31 mouse cellular contexts compared by ENCODE assay signal in the genomic region with DNA sequence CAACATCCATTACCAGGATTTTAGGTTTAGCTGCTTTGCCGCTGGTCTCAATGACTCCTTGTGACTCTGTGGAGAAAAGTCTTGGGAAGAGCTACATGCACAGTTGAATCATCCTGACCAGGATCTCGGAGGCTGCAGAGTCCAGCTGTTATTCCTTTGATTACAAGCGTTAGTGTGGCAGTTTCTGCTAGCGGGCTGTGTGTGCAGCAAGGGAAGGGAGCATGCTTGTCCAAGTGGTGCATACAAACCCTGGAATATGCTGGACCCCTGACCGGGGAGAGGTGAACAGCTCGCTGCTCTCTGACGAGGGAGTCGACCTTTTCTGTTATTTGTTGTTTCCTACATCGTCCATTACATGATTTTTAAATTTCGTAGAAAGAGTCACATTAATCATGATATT.
A peak's percentile ranks its signal among the peaks of the same experiment; 100 is the strongest.
DNase-seq lines count a peak whose midpoint lies in the region; ATAC-seq and TF ChIP-seq lines count a peak whose summit lies in the region.
"Had no signal": no experiment of that assay in that cellular context is flagged by ENCODE, and none has a peak within 500 bp of the region (broad histone marks: within the 10 kb centered on the region; RNA-seq: fewer than 3 reads in every experiment).

No protein-coding gene starts in this region.

- H3K27me3 ChIP-seq in kidney, embryonic 16.5 days (ENCODE audit: insufficient read depth, low read length): no peaks in the 10 kb centered on the region
- no peaks in the 10 kb centered on the region for H3K27me3 ChIP-seq in lung, postnatal 0 days (replicated peaks; ENCODE audit: insufficient read depth, low read length)
- H3K27me3 ChIP-seq in intestine, embryonic 15.5 days (replicated peaks): no peaks in the 10 kb centered on the region
- no peaks in the 10 kb centered on the region for H3K27me3 ChIP-seq in stomach, embryonic 15.5 days (replicated peaks)
- H3K27me3 ChIP-seq: embryonic facial prominence, embryonic 12.5 days; forebrain, embryonic 15.5 days; hindbrain, embryonic 13.5 days; limb, embryonic 12.5 days; liver, embryonic 15.5 days; megakaryocyte, embryonic 14.5 days; neural tube, embryonic 15.5 days had no signal

- no peaks in the 10 kb centered on the region for H3K4me1 ChIP-seq in kidney, embryonic 16.5 days (ENCODE audit: insufficient read depth, low read length)
- no peaks in the 10 kb centered on the region for H3K4me1 ChIP-seq in lung, postnatal 0 days (ENCODE audit: insufficient read depth, low read depth, low read length)
- H3K4me1 ChIP-seq in intestine, embryonic 15.5 days (replicated peaks): no peaks in the 10 kb centered on the region
- H3K4me1 ChIP-seq in stomach, embryonic 15.5 days: 0 out of 2 replicates have a peak, but pooled peaks cover 4% of the 10 kb centered on the region
- H3K4me1 ChIP-seq: forebrain, embryonic 10.5 days; forebrain, embryonic 15.5 days; liver, embryonic 15.5 days; megakaryocyte, embryonic 14.5 days; neural tube, embryonic 15.5 days had no signal

- ATAC-seq in kidney, embryonic 16.5 days (ENCODE audit: low FRiP score, low TSS enrichment): no peak
- no peak for ATAC-seq in lung, postnatal 0 days
- ATAC-seq in intestine, embryonic 15.5 days: no peak
- no peak for ATAC-seq in stomach, embryonic 15.5 days (ENCODE audit: insufficient read depth, low FRiP score, low read depth)
- ATAC-seq in frontal cortex, adult (ENCODE audit: low TSS enrichment): no peak
- ATAC-seq: forebrain, embryonic 15.5 days had no signal

- H3K4me2 ChIP-seq in kidney, embryonic 16.5 days (replicated peaks; ENCODE audit: low read depth, low read length): no peak overlapping the region
- no peak overlapping the region for H3K4me2 ChIP-seq in lung, postnatal 0 days (replicated peaks; ENCODE audit: low read depth, low read length)
- H3K4me2 ChIP-seq in intestine, embryonic 15.5 days (replicated peaks): no peak overlapping the region
- no peak overlapping the region for H3K4me2 ChIP-seq in stomach, embryonic 15.5 days
- H3K4me2 ChIP-seq: embryonic facial prominence, embryonic 12.5 days; forebrain, embryonic 15.5 days; heart, embryonic 11.5 days; hindbrain, embryonic 13.5 days; limb, embryonic 12.5 days; liver, embryonic 15.5 days; neural tube, embryonic 15.5 days had no signal

- H3K9ac ChIP-seq in kidney, embryonic 16.5 days (replicated peaks; ENCODE audit: low read length): no peak overlapping the region
- H3K9ac ChIP-seq in lung, postnatal 0 days (replicated peaks; ENCODE audit: low read depth): no peak overlapping the region
- H3K9ac ChIP-seq in intestine, embryonic 15.5 days: no peak overlapping the region
- H3K9ac ChIP-seq in stomach, embryonic 15.5 days: no peak overlapping the region
- H3K9ac ChIP-seq: embryonic facial prominence, embryonic 12.5 days; forebrain, embryonic 15.5 days; hindbrain, embryonic 13.5 days; limb, embryonic 12.5 days; liver, embryonic 15.5 days; neural tube, embryonic 15.5 days had no signal

- no peak for TF ChIP-seq CTCF in lung, postnatal 0 days (IDR thresholded peaks at IDR 0.05)

- WGBS in kidney, embryonic 16.5 days: 44% methylated on average over 10 of the region's 10 CpGs
- WGBS in lung, postnatal 0 days: 48% methylated on average over 10 of the region's 10 CpGs
- 44% methylated on average over 10 of the region's 10 CpGs for WGBS in intestine, embryonic 15.5 days
- WGBS in stomach, embryonic 15.5 days: 42% methylated on average over 10 of the region's 10 CpGs

- no peaks in the 10 kb centered on the region for H3K36me3 ChIP-seq in kidney, embryonic 16.5 days (ENCODE audit: insufficient read depth, low read length)
- no peaks in the 10 kb centered on the region for H3K36me3 ChIP-seq in lung, postnatal 0 days (ENCODE audit: insufficient read depth, low read length)
- no peaks in the 10 kb centered on the region for H3K36me3 ChIP-seq in intestine, embryonic 15.5 days
- H3K36me3 ChIP-seq in stomach, embryonic 15.5 days: no peaks in the 10 kb centered on the region
- H3K36me3 ChIP-seq: embryonic facial prominence, embryonic 12.5 days; forebrain, embryonic 10.5 days; forebrain, embryonic 15.5 days; hindbrain, embryonic 13.5 days; limb, embryonic 12.5 days; liver, embryonic 15.5 days; neural tube, embryonic 15.5 days had no signal

- no peak for TF ChIP-seq EP300 in lung, postnatal 0 days (IDR thresholded peaks at IDR 0.05)

- no peak overlapping the region for H3K4me3 ChIP-seq in kidney, embryonic 16.5 days (ENCODE audit: low read length)
- H3K4me3 ChIP-seq in lung, postnatal 0 days (ENCODE audit: low read depth, low read length): no peak overlapping the region
- no peak overlapping the region for H3K4me3 ChIP-seq in intestine, embryonic 15.5 days (replicated peaks)
- H3K4me3 ChIP-seq in stomach, embryonic 15.5 days (replicated peaks): no peak overlapping the region
- H3K4me3 ChIP-seq: embryonic facial prominence, embryonic 12.5 days; forebrain, embryonic 10.5 days; forebrain, embryonic 15.5 days; gastrocnemius, adult 2 months; hindbrain, embryonic 13.5 days; left cerebral cortex, adult 2 months; limb, embryonic 12.5 days; liver, embryonic 15.5 days; megakaryocyte, embryonic 14.5 days; neural tube, embryonic 15.5 days had no signal

- DNase-seq in kidney, postnatal 14 days: no peak
- DNase-seq in lung, postnatal 0 days (ENCODE audit: low spot score): peak; percentile 46
- DNase-seq in lung, postnatal 14 days: no peak
- no peak for DNase-seq in layer of hippocampus, postnatal 36 days
- DNase-seq: adrenal gland, adult 8-10 months; cerebellum, adult 11 months; cerebellum, adult 9-10 months; cerebellum, postnatal 36 days; gastrocnemius, adult 2 months; gastrocnemius, postnatal 36 days; heart, adult 18-20 months; heart, postnatal 36 days; kidney, adult 8-10 months; lung, postnatal 4 days; midbrain, embryonic 14.5 days; retina, postnatal 1 day; right cerebral cortex, postnatal 14 days had no signal

- H3K9me3 ChIP-seq in kidney, embryonic 16.5 days (ENCODE audit: low read length): 0 out of 2 replicates have a peak, but pooled peaks cover 4% of the 10 kb centered on the region
- no peaks in the 10 kb centered on the region for H3K9me3 ChIP-seq in lung, postnatal 0 days (ENCODE audit: low read length)
- H3K9me3 ChIP-seq in intestine, embryonic 15.5 days: no peaks in the 10 kb centered on the region
- no peaks in the 10 kb centered on the region for H3K9me3 ChIP-seq in stomach, embryonic 15.5 days
- H3K9me3 ChIP-seq: embryonic facial prominence, embryonic 12.5 days; forebrain, embryonic 10.5 days; forebrain, embryonic 15.5 days; hindbrain, embryonic 13.5 days; limb, embryonic 12.5 days; liver, embryonic 15.5 days; neural tube, embryonic 15.5 days had no signal

- H3K27ac ChIP-seq in kidney, embryonic 16.5 days (ENCODE audit: low read length): peak overlapping the region; percentile 35; the same call in 1 of the 2 replicates
- no peak overlapping the region for H3K27ac ChIP-seq in lung, postnatal 0 days (ENCODE audit: low read length)
- peak overlapping the region; percentile 44 for H3K27ac ChIP-seq in intestine, embryonic 15.5 days
- peak overlapping the region; percentile 59 for H3K27ac ChIP-seq in stomach, embryonic 15.5 days
- H3K27ac ChIP-seq: embryonic facial prominence, embryonic 12.5 days; forebrain, embryonic 10.5 days; forebrain, embryonic 15.5 days; gastrocnemius, adult 2 months; hindbrain, embryonic 13.5 days; left cerebral cortex, adult 2 months; limb, embryonic 12.5 days; liver, embryonic 15.5 days; neural tube, embryonic 15.5 days had no signal
